Mouse (Mus musculus) layer of hippocampus, adult 11-12 months (tissue): Measurements from ENCODE around the gene Wdr4.
A peak's percentile ranks its signal among the peaks of the same experiment; 100 is the strongest.
"Not testable (repeated sequence)": the region's sequence is repeated elsewhere in the genome, so short reads cannot be mapped to it uniquely, and the experiment has no call there.

Experiments used
- DNase-seq: peaks from one replicate; pipeline ENCODE4 v3.0.0; 2022; ENCODE audit warnings: low spot score

Gene Wdr4

DNA sequence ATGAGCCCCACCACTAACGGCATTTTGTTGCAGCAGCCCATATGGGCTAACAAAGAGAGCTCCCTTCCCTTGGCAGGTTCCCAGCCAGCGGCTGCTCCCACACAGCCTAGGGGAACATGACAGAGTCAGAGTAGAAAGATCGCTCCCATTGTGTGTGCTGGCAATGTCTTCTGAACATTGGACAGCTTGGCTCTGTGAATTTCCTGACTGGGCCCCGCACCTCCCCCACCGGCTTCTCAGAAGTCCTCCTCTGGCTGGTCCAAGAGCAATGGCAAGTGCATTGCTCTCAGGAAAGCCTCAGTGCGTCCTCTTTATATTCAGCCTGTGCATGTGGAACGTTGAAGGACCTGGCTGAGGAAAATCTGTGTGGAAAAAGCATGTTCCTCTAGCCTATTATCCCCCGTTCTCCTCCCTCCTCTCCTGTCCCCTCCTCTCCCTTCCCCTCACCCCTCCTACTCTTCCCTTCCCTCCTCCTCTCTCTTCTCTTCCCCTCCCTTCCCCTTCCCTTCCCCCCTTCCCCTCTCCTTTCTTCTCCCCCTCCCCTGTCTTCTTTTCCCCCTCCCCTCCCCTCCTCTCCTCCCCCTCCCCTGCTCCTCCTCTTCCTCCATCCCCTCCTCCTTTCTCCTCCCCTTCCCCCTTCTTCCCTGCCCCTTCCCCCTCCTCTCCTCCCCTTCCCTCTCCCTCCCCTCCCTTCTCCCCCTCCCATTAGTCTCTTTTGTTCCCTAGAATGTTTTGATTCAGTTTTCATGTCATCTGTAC is 16.3 kb upstream of the Wdr4 start:
- peak; percentile 82 for DNase-seq

DNA sequence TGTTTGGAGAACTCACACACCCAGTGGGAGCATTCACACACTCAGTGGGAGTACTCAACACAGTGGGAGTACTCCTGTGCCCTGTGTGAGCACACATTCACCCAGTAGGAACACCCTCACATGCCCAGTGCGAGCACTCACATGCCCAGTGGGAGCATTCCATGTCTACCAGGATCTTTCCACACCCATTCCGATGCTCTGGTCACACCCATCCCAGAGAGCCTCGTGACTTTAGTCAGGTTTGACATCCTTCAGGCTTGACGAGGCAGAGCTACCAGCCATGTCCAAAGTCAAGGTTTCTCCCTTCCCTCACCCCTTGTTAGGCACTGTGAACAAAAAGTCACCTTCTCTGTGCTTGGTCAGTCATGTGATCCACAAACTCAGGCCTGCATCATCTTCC is 15.6 kb upstream of the Wdr4 start:
- no peak for DNase-seq

DNA sequence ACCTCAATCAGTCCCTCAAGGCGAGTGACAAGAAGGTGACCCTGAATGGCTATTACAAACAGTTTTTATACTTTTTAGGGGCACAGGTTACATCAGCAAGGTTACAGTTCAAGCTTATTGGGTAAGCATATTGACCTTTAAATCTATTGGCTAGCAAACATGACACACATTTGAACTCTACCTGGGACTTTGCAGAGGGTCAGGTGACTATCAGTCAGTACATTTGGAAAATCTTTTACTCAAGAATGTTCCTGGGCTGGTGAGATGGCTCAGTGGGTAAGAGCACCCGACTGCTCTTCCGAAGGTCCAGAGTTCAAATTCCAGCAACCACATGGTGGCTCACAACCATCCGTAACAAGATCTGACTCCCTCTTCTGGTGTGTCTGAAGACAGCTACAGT is 12.6 kb upstream of the Wdr4 start:
- not testable (repeated sequence) for DNase-seq

DNA sequence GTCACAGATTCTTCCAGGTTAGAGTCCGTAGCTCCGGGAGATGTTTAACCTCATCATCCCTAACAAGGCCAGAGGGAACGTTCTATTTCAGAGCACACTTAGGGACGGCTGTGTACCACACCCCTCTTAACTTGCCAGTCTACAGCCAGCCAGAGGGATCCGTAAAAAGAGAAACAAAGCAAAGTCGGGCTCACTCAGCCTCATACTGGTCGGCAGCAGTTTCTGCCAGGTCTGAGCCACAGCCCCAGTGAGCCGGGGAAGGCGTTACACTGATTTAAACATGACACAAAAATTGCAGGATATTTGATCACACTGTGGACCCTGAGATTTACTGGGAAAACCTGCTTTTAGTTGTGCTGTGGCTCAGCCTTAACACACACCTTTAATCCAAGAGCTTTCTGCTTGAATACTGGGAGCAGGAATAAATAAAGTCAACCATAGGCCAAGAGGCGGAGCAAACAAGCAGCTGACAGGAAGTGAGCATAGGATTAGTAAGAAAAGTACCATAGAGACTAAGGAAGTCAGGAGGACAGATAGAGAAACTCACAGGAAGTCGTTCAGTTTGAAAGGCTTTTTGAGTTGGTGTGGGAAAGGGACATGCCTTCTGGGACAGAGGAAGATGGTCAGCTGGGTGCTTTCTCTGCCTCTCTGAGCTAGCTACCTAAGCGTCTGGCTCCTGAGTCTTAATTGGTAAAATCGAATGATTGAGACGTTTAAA is 11.8 kb upstream of the Wdr4 start:
- DNase-seq = no peak

DNA sequence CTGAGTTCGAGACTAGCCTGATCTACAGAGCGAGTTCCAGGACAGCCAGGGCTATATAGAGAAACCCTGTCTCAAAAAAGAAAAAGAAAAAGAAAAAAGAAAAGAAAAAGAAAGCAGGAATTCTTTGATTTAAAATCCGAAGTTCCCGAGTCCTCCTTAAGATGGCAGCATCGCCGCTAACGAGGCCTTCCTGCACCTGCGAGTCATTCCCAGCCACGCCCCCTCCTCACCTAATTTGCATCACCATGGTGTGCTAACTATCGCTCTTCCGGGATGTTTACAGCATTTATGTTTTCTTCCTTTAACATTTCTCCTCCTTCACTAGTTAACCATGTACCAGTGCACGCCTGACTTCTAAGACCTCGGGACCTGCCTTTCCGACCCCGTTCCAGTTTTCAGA is 9.5 kb upstream of the Wdr4 start:
- DNase-seq = peak; percentile 37

DNA sequence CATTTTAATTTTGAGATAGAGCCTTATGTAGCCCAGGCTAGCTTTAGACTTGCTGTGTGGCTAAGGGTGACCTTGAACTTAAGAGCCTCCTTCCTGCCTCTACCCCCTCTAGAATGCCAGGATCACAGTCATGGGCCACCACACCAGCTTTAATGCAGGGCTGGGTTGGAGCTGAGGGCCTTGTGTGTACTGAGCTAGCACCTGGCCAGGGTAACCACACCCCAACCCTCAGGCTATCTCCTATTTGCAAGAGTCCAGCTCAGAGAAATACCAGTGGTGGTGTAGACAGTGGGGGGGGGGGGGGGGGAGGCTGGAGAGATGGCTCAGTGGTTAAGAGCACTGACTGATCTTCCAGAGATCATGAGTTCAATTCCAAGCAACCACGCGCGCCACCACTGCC is 6.0 kb upstream of the Wdr4 start:
- DNase-seq = no peak

DNA sequence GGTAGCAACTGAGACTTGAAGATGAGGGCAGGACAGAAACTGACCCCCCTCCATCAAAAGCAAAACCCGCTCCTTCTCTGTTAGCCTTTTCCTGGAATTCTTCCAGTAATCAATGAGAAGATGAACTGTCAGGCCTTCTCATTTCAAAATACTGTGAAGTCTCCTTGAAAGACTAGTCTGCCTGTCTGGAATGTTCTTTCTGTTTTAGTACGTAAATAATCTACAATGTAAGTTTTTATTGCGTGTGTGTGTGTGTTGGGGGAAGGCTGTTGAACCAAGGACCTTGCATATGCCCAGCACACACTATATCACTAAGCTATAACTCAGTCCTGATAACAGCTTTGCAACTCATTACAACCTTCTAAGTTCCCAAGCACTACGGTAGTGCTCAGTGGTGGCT is 5.3 kb upstream of the Wdr4 start:
- no peak for DNase-seq

DNA sequence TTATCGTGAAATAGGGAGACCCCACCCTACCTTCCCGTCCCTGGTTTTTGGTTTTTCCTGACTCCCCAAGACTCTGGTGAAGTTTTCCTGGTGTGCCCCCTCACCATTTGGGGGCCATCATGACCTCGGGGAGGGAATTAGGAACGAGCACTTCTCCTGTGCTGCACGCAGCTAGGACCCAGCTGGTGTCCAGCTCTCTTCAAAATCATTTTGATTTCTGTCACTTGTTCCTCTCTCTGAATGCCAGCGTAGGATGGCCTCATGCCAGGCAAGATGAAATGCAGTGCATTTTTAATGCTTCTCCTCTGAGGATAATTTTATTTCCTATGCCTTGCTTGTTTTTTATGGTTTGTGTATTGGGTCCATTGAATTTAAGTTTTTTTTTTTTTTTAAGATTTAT is 2.2 kb upstream of the Wdr4 start:
- no peak for DNase-seq

DNA sequence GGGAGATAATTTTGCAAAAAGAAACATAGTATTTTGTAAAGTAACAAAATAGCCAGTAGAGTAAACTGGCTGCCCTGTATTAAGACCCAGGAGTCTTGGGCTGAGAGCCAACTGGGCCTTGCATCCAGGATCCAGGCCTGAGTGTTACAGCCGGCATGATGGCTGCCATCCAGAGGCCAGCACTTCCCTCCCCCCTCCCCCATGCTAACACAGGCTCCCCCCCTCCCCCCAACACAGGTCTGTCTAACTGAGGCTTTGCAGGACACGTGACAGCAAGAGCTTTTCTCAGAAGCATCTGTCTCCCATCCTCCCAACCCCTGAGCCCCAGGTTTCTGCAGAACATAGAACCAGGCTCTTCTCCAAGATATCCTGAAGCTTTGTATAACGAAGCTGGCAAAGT is 1.1 kb upstream of the Wdr4 start:
- peak; percentile 36 for DNase-seq

DNA sequence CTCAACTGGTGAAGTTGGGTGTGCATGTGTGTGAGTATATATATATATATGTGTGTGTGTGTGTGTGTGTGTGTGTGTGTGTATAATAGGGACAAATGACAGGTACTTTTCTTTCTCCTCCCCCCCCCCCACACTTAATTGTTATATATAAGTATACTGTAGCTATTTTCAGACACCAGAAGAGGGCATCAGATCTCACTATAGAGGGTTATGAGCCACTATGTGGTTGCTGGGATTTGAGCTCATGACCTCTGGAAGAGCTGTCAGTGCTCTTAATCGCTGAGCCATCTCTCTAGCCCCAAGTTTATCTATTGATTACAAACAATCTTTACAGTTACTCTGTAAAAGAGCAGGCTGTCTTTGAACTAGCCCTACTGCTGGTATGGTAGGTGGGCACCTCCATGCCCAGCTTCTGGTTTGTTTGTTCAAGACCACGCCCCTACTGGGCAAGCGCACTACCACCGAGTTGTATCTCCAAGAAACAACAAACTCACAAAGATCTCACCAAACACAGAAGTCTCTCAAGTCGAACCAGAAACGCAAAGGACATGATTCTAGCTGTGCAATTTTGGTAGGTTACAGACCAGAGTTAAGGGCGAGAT is 335 bp downstream of the Wdr4 start:
- DNase-seq = no peak

DNA sequence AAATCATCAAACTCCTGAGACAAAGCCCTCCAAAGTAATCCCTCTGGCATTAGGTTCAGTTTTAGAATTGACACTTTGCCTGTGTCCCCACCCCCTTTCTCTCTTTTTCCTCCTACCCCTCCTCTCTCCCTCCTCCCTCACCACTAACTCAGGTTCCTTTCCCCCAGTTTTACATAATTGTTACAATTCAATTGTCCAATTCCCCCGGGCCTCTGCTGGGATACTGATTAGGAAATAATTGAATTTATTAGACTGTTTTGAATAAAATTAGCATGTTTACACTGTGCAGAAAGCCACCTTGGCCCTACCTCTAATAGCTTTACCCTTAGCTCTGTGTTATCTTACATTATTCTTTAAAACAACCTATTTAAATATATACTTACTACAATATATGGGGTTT is 5.1 kb downstream of the Wdr4 start:
- DNase-seq = no peak

DNA sequence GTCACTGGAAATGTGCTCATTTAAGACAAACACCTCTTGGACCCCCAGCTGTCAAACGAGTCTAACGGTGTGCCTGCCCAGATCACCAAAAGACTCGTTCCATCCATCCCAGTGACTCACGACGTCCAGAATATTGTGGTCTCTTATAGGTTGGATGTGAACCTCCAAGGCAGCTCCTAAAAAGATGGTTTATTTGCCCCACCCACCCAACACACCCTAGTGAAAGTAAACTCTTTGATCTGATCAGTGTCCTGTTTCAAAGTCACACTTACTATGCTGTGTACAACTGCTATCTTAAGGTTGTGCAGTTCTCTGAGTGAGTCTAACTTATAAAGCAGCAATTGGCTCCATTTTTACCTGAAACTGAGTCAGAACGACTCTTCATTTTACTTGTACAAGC is 7.2 kb downstream of the Wdr4 start:
- no peak for DNase-seq

DNA sequence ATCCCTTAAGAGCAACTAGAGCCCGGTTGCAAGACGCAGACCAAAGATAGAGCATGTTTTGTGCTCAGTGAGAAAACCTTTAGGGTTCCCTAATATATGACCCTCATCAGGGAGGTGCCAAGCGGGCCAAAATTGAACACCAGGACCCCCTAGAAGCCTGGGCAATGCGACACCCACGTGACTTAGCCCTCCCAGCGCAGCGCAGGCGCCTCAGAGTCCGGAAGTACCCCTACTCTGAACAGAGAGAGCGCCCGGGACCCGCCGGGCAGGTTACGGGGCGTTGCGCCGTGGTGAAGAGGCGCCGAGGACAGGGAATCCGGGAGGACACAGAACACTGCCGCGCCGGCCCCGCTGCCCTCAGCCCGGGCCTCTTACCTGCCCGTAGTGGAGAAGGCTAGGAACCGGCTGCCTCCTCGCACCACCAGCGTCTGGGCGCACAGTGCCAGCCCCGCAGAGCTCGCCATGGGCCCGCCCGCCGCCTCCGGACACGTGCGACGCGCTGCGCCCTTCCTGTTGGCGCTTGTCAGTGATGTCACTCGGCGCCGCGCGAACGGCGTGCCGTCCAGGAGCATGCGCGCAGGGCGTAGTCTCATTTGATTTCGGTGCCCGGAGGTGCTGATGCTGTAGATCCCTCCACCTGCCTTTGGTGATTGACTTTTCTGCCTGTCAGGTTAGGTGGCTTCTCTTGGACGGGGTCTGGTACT is 7.8 kb downstream of the Wdr4 start:
- peak; percentile 86 for DNase-seq

DNA sequence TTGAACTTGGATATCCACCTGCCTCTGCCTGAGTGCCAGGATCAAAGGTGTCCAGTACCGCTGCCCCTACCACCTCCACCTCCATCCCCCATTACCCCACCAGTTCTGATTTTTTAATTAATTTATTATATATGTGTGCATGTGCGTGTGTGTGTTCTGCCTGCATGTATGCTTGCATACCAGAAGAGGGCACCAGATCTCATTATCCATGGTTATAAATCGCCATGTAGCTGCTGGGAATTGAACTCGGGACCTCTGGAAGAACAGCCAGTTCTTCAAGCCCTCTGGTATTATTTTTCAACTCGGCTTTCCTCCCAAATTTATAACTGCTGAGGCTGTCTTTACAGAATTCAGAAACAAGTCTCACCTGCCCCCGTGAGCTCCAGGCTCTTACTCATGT is 8.8 kb downstream of the Wdr4 start:
- DNase-seq = no peak

DNA sequence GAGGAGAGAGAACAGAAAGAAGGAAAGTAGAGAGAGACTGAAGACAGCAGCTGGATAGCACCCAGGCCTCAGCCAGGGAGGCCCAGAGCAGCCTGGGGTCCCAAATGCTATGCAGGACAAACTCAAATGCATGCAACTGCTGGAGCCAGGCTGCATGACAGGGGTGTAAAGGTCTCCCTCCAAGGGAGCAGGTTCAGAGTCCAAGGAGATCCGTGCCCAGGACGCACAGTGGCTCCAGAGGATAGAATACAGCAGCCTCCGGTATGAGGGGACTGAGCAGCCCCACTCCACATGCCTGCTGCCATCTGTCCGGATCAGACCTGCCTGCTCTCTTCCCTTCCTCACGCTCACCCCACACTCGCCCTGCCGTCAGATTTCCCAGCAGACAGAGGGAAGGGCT is 13.5 kb downstream of the Wdr4 start:
- no peak for DNase-seq

DNA sequence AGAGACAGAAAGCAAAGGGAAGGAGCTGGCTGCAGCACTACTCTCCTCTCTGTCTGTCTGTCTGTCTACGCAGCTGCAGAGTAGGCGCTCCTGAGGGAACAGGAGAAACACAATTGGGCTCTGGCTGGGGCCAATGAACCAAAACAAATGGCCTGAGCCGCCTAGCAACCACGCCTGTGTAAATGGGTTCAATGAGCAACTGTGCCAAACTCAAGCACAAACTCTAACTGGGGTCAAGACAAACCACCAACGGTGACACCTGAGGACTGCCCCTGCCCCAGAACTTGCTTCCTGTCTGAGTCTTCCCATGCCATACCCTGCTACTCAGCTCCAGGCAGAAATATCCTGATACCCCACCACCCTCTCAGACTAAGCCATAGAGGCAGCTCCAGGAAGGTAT is 14.8 kb downstream of the Wdr4 start:
- DNase-seq = no peak

DNA sequence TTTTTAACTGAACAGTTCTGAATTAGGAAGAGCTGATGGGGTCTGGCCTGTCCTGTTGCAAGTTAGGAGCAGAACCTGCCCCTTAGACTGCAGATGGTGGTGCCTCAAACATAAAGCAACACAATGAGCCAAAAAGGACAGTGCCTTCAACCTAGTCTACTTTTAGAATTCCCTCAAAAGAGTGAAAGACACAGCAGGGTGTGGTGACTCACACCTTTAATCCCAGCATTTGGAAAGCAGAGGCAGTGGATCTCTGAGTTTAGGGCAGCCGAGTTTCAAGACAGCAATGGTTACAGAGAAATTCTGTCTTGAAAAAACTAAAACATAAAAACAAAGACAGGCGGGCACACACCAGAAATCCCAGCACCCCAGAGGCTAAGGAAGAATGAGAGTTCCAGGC is 15.8 kb downstream of the Wdr4 start:
- DNase-seq = no peak

DNA sequence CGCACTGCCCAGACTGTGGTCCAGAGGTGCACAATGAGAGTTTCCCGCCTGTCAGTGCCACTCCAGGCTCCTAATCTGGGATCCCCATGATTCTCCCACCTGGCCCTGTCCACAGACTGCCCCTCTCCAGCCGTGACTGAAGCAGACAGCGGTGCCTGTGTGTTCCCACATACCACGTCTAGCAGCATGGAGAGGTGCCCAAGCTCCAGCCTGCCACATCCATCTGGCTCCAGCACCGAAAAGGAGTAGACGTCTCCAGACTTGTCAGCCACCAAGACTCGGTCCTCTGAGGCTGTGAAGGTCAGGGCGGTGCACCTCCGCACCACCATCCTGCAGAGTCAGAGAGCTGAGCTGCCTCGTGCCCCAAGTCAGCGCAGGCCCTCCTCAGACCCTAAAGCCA is 16.4 kb downstream of the Wdr4 start:
- no peak for DNase-seq

DNA sequence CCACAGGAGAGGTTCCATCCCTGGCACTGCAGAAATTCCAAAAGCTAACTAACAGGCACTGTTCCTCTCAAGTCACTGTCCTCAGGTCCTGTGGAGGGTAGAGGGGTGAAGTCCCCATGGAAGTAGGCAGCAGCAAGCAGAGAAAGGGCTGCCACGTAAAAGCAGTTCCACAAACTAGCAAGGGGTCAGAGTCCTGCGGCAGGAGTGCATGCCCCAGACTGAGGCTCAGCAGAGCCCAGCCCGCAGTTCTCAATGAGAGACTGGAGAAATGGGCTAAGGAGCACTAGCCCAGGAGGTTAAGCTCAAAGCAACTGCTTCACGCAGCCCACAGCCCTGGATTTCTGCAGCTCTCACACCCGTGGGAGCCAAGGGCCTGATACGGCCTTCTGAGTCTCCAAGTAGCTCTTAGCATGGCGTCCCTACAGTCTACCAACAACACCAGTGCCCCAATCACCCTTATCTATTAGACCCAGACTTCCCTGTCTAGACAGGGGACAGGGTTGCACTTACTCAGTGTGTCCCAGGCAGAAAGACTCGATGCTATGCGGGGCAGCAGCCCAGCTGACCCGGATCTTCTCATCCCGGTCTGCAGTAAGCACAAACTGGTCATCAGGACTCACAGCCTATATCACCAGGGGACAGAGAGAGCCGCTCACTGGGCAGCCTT is 17.4 kb downstream of the Wdr4 start:
- DNase-seq = no peak

DNA sequence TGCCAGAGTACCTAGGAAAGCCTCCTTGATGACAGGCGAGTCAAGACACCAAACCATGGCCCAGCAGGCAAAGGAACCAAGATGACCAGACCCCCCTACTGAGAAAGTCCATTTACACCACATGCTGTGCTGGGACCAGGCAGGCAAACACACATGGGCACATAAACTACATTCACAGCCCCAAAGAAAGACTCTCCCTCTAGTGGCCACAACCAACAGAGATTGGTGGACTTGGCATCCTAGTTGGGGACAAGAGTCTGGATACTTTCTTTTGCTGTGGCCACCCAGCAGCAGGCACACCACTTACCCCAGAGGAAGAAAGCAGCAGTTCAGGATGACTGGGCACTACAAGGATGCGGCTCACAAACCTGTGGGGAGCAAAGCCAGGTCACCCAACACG is 18.9 kb downstream of the Wdr4 start:
- no peak for DNase-seq

DNA sequence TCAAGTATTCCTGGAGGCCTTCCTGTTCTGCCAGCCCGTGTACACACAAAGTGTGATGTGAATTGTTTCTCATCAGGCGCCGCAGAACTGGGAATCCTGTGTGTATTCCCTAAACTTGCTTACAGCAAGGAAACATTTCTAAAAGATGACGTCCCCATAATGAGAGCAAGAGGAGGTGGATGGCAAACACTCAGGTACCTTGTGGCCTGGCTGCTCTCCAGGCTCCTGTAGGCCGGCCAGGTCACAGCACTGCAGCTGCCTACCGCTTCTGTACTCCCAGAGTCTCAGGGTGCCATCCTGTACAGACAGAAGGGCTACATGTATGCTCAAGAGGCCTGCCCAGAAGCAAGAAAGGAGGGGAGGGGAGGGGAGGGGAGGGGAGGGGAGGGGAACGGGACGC is 19.4 kb downstream of the Wdr4 start:
- DNase-seq = no peak

DNA sequence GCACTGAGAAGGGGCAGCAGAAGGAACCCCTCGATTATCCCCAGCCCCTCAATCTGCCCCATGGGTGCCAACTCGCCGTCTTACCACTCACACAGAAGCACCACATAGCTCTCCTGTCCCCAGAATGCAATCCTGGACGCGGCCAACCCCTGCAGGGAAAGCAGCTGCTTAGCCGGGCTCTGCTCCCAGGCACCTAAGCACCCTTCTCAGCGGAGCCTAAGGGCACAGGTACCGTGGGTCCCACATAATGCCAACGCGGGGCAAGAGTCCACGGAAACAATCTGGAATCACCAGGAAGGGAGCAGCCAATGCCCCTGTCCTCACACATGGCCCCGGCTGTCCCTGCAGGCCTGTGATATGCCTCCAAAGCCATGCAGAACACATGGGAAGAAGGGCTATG is 20.1 kb downstream of the Wdr4 start:
- no peak for DNase-seq
